Mouse (Mus musculus): Measurements from ENCODE around the gene Ascc2.
A peak's percentile ranks its signal among the peaks of the same experiment; 100 is the strongest.

The Ascc2 gene

GRCm38 (mm10) chr11:4637534-4638234 is at the start of gene Ascc2:
TSS of gene Ascc2 (plus strand) at chr11:4637747.
- DNase-seq (ENCODE audit: low read depth, low spot score), result peak; percentile 57

DNA sequence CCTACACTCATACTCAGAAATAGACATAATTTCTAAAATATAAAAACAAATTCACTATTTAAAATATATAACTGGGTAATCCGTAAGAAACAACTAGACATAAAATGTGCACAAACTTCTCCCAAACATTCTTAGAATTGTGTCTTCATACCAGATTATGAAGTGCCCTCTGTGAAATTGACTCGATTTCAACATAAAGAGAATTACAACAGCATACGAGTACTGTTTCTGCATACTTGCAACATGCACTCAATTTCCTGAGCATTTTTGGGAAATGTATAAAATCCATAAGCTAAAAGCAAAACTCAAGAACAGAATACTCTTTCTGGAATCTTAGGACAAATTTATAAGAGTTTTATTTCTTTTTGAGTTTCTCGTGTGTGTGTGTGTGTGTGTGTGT is 45.7 kb upstream of the Ascc2 start:
- no peak for DNase-seq (ENCODE audit: low read depth, low spot score)

DNA sequence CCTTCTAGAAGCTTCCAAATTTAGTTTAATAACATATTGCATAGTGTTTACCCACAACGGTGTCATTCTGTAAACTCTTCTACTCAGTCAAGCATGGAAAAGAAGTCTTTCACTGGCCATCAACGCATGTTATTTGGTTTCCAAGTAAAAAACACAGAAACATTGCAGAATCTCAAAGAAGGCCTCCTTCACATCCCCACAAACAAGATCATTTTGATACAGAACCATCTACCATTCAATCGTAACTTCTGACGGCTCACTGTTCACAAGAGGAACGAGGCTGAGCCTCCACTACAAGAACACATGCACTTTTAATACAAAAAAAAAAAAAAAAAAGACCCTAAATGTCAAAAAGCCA is 44.1 kb upstream of the Ascc2 start:
- no peak for DNase-seq (ENCODE audit: low read depth, low spot score)

DNA sequence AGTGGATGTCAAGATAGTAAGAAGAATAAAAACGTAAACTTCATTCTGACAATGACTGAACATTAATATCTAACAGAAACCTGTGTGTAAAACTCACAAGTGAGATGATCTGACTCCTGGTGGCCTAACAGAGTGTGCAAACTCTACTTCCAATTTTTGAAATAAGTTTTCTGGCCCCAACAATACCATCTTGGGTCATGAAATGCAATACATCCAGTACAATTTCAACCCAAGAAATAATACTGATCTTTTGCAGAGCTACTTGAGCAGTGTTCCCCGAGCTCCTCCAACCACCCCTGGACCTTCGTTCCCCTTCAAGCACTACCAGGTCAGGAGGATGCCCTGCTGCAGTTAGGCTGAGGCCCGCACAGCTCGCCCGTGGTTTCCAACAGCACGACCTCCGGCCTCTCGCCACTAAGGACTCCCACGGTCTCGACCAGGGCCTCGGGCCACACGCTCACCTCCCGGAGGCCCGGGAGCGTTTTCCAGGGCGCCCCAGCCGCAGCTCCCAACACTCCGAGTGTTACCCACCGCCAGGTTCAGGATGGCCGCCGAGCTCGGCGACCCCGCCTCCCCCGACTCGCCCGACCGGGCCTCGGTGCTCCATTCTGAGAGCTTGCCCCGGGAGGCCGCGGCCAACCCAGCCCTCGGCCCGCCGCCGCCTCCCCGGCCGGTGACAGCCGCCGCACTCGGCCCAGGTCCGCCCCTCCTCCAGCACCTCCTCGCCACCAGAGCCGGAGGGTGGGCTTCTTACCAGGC is 43.5 kb upstream of the Ascc2 start:
- DNase-seq (ENCODE audit: low read depth, low spot score), result no peak

- peak; percentile 80 for DNase-seq (ENCODE audit: low read depth, low spot score)
Measured at GRCm38 (mm10) chr11:4594608-4595500, 42.7 kb upstream of the Ascc2 start, which contains the start of gene Mtmr3. TSS of gene Mtmr3 (minus strand) at chr11:4594863.

- no peak for DNase-seq (ENCODE audit: low read depth, low spot score)
Measured at GRCm38 (mm10) chr11:4598411-4598810, 39.1 kb upstream of the Ascc2 start.

- no peak for DNase-seq (ENCODE audit: low read depth, low spot score)
Measured at GRCm38 (mm10) chr11:4599916-4600315, 37.6 kb upstream of the Ascc2 start.

GRCm38 (mm10) chr11:4601890-4602289 is 35.7 kb upstream of the Ascc2 start:
- no peak for DNase-seq (ENCODE audit: low read depth, low spot score)

DNA sequence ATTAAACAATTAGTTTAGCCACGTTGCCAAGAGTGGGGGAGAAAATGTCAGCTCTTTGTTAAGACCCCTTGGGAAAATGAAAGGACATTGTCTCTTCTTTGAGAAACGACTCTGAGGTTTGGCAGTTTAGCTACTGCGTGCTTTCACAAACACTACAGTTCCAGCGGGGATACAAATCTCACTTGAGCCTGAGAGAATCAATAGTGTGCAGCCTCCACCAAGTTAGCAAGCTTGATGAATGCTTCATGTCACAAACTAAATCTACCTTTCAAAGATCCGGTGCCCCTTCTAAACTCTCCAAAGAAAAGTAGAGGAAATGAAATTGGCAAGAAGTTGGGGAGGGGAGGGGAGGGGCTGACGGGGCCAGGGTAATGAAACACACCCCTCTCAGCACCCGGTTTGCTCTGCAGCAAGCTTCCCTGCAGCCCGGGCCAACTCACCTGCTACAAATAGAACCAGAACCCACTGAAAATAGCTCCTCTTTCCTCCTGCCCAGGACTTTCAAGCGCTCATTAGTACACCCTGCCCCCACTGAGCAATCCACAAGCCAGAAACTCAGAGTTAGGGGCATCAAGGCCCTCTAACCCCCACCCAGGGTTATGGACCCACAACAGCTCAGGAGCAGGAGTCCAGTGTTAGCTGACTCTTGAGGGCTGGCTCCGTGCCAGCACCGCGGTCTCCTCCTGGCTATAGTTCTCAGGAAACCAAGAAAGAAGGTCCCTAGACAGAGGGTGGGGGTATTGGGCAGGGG is 34.7 kb upstream of the Ascc2 start:
- no peak for DNase-seq (ENCODE audit: low read depth, low spot score)

DNA sequence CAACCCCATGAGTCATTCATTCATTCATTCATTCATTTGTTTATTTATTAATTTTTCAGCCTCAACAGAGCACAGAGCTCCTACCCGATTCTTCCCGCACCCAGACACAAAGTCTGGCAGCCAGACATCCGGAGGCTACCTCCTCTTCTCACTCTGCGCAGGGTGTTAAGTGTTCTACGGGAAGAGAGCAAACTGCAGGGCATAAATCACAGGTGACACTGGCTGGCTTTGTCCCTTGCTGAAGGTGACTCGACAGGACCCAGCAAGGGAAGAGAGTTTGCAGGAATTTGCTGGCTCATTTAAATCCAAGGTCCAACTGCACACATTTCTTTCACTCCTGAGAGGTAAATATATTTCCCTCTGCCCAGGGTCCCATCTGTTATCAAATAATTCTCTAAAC is 33.1 kb upstream of the Ascc2 start:
- no peak for DNase-seq (ENCODE audit: low read depth, low spot score)

GRCm38 (mm10) chr11:4605414-4605813 is 32.1 kb upstream of the Ascc2 start:
- no peak for DNase-seq (ENCODE audit: low read depth, low spot score)

GRCm38 (mm10) chr11:4606541-4606940 is 31.0 kb upstream of the Ascc2 start:
- no peak for DNase-seq (ENCODE audit: low read depth, low spot score)

DNA sequence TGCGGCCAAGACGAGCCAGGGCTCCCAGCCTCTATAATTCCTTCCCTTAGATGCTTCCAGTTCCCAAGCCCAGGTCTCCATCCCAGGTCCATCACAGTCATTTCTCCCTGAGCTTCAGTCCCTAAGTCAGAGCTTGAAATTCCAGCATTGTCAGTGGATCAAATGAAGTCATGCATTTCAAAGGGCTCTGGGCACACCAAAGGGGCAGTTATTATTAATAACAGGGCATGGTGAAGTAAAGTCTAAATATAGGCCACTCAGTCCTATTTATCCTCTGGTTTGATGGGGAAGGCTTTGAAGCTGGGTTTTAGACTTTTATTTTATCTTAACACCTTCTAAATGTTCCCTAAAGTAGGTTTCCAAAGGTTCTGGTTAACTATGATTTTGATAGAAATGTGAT is 25.6 kb upstream of the Ascc2 start:
- no peak for DNase-seq (ENCODE audit: low read depth, low spot score)

- no peak for DNase-seq (ENCODE audit: low read depth, low spot score)
Measured at GRCm38 (mm10) chr11:4620017-4620485, 17.5 kb upstream of the Ascc2 start, which contains the start of gene Gm11032. TSS of gene Gm11032 (plus strand) at chr11:4620067.

DNA sequence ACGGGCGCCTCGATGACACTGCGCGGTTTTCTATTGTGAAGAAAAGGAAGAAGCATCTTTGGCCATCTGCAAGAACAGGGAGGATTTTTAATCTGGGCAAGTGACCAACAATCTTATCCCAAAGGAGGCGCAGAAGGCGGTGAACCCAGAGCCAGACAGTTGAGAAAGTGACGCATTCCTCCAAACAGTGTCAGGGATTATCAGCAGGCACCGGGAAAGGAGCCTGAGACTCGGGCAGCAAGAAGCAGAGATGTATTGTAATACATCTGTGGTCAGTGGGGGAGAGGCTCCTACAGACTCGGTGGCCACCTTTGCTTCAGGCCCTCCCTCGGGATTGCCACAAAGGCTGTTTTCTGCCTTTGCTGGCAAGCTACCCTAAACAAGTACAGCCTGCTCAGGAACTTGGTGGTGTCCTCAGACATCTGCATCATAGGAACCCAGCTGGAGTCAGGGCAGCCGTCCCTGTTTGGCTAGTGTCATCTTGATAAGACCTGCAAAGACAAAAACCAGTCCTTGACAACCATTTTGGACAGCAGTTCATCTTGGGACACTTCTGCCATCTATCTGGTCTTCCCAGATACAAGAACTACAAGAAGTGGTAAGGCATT is 16.9 kb upstream of the Ascc2 start:
- DNase-seq (ENCODE audit: low read depth, low spot score), result no peak

DNA sequence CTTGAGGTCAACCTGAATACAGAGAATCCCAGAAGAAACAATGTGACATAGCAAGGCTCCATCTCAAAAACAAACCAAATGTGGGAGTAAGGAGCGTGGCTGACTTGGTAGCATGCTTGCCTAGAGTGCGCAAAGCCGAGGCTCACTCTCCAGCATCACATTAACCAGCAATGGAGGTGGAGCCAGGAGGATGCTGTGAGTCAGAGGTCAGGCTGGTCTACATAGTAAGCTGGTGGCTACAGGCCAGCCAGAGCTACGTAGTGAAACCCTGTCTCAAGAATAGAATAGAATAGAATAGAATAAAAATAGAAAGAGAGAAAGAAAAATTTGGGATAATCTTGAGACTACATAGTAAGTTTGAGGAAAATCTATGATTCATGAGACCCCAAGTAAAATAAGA is 15.7 kb upstream of the Ascc2 start:
- DNase-seq (ENCODE audit: low read depth, low spot score), result no peak

- DNase-seq (ENCODE audit: low read depth, low spot score), result no peak
Measured at GRCm38 (mm10) chr11:4622442-4622986, 15.0 kb upstream of the Ascc2 start.

DNA sequence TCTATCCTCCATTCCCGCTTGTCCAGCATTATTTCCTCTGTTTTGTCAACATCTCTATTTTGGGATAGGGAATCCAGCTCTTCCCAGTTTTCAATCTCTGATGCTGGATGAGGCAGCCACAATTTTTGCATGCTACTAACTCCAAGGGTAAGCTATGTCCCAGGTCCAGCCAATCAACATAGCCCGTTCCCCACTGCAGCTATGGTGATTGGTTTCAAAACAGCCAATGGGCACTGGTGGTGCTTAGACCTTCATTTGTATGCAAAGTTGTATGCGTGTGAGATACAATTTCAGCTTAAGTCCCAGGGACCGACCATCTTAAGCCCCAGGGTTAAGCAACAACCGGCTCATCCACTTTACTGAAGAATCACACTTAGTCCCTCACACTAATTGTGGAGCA is 14.6 kb upstream of the Ascc2 start:
- DNase-seq (ENCODE audit: low read depth, low spot score), result no peak

DNA sequence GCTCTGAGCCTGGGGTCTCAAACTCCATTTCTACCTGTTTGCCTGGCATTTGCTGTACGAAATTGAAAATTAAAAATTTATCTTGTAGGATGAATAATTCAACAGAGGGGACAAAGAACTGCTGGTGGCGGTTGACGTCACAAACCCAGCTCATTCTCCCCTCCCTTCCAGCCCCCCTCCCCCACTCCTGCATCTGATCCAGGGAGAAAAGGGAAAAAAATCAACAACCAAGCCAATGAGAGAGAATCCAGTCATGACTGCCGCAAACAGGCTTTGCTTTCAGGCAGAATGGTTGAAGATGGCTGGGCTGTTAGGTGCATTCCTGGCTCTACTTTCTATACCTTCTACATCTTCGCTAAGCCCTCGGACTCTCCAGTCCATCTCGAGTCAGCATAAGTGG is 11.6 kb upstream of the Ascc2 start:
- no peak for DNase-seq (ENCODE audit: low read depth, low spot score)

- no peak for DNase-seq (ENCODE audit: low read depth, low spot score)
Measured at GRCm38 (mm10) chr11:4627636-4628035, 9.9 kb upstream of the Ascc2 start.

DNA sequence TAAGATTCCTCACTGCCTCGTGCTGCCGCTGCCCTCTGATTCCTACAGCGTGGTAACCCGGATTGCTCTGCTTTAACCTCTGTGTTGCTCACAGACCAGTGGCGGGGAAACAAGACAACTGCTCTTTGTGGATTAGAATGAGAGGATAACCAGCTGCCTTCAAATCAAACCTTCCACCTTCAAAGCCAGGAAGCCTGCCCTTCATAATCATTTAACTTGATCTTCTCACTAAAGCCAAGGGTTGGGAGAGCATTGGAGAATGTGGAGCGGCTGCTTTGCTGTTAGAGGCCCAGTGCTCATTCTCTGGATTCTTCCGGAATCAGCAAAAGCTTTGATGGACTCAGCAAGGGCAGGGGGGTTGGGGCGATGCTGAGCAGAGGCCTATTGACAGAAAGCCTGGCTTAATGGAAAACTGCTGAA is 7.7 kb upstream of the Ascc2 start:
- DNase-seq (ENCODE audit: low read depth, low spot score), result no peak
